Mouse (Mus musculus): ENCODE results near the gene Pitpnc1. TPM values are rescaled to one million over a fixed set of nuclear protein-coding genes. Genes with fewer than 3 reads are reported as not detected.
A peak's percentile ranks its signal among the peaks of the same experiment; 100 is the strongest.

Pitpnc1 gene
- polyA plus RNA-seq, 1 experiment: 14.0 TPM

- H3K4me1 ChIP-seq (ENCODE audit: control insufficient read depth, insufficient read depth, low read length): no peaks in the 10 kb centered on the region
- 88% methylated on average over 11 of the region's 11 CpGs for WGBS
- no peak for TF ChIP-seq CTCF (IDR thresholded peaks at IDR 0.05; ENCODE audit: control insufficient read depth, insufficient read depth, low read length)
- no peak for TF ChIP-seq POLR2A (IDR thresholded peaks at IDR 0.05; ENCODE audit: borderline replicate concordance, control insufficient read depth, low read depth, low read length)
- no peak overlapping the region for H3K27ac ChIP-seq (ENCODE audit: control insufficient read depth, insufficient read depth, low read depth, low read length, poor library complexity)
- H3K4me3 ChIP-seq (replicated peaks; ENCODE audit: control insufficient read depth, low read depth, low read length): no peak overlapping the region
These were observed 183.0 kb downstream of the Pitpnc1 start for GRCm38 (mm10) chr11:107287215-107288185.

- Histone ChIP-seq H3K4me3 (replicated peaks; ENCODE audit: control insufficient read depth, low read depth, low read length) (no peak overlapping the region), H3K4me1 (ENCODE audit: control insufficient read depth, insufficient read depth, low read length) (no peaks in the 10 kb centered on the region), H3K27ac (ENCODE audit: control insufficient read depth, insufficient read depth, low read depth, low read length, poor library complexity) (no peak overlapping the region)
- WGBS: 86% methylated on average over 7 of the region's 7 CpGs
- no peak for TF ChIP-seq POLR2A (IDR thresholded peaks at IDR 0.05; ENCODE audit: borderline replicate concordance, control insufficient read depth, low read depth, low read length)
- no peak for TF ChIP-seq CTCF (IDR thresholded peaks at IDR 0.05; ENCODE audit: control insufficient read depth, insufficient read depth, low read length)
These were observed 184.8 kb downstream of the Pitpnc1 start for GRCm38 (mm10) chr11:107285731-107286130.

- TF ChIP-seq CTCF (IDR thresholded peaks at IDR 0.05; ENCODE audit: control insufficient read depth, insufficient read depth, low read length) (no peak), POLR2A (IDR thresholded peaks at IDR 0.05; ENCODE audit: borderline replicate concordance, control insufficient read depth, low read depth, low read length) (no peak)
- no peak overlapping the region for H3K4me3 ChIP-seq (replicated peaks; ENCODE audit: control insufficient read depth, low read depth, low read length)
- no peak overlapping the region for H3K27ac ChIP-seq (ENCODE audit: control insufficient read depth, insufficient read depth, low read depth, low read length, poor library complexity)
- no peaks in the 10 kb centered on the region for H3K4me1 ChIP-seq (ENCODE audit: control insufficient read depth, insufficient read depth, low read length)
- 91% methylated on average over 3 of the region's 3 CpGs for WGBS
These were observed 186.9 kb downstream of the Pitpnc1 start for GRCm38 (mm10) chr11:107283632-107284031.

- WGBS: 91% methylated on average over 7 of the region's 7 CpGs
These were observed 188.0 kb downstream of the Pitpnc1 start for GRCm38 (mm10) chr11:107282481-107282880.

GRCm38 (mm10) chr11:107279258-107279657, 191.2 kb downstream of the Pitpnc1 start:
- Histone ChIP-seq H3K4me3 (replicated peaks; ENCODE audit: control insufficient read depth, low read depth, low read length) (no peak overlapping the region), H3K4me1 (ENCODE audit: control insufficient read depth, insufficient read depth, low read length) (no peaks in the 10 kb centered on the region), H3K27ac (ENCODE audit: control insufficient read depth, insufficient read depth, low read depth, low read length, poor library complexity) (no peak overlapping the region)
- TF ChIP-seq CTCF (IDR thresholded peaks at IDR 0.05; ENCODE audit: control insufficient read depth, insufficient read depth, low read length) (no peak), POLR2A (IDR thresholded peaks at IDR 0.05; ENCODE audit: borderline replicate concordance, control insufficient read depth, low read depth, low read length) (no peak)
- WGBS: 85% methylated on average over 8 of the region's 8 CpGs

More at GRCm38 (mm10) chr11:107282481-107282880, 188.0 kb downstream of the Pitpnc1 start:
- no peak overlapping the region for H3K27ac ChIP-seq (ENCODE audit: control insufficient read depth, insufficient read depth, low read depth, low read length, poor library complexity)
- no peak for TF ChIP-seq POLR2A (IDR thresholded peaks at IDR 0.05; ENCODE audit: borderline replicate concordance, control insufficient read depth, low read depth, low read length)
- no peak overlapping the region for H3K4me3 ChIP-seq (replicated peaks; ENCODE audit: control insufficient read depth, low read depth, low read length)
- H3K4me1 ChIP-seq (ENCODE audit: control insufficient read depth, insufficient read depth, low read length): no peaks in the 10 kb centered on the region

GRCm38 (mm10) chr11:107276898-107277297, 193.6 kb downstream of the Pitpnc1 start:
- no peak overlapping the region for H3K4me3 ChIP-seq (replicated peaks; ENCODE audit: control insufficient read depth, low read depth, low read length)
- TF ChIP-seq POLR2A (IDR thresholded peaks at IDR 0.05; ENCODE audit: borderline replicate concordance, control insufficient read depth, low read depth, low read length): no peak
- no peak for TF ChIP-seq CTCF (IDR thresholded peaks at IDR 0.05; ENCODE audit: control insufficient read depth, insufficient read depth, low read length)
- H3K4me1 ChIP-seq (ENCODE audit: control insufficient read depth, insufficient read depth, low read length): no peaks in the 10 kb centered on the region
- no peak overlapping the region for H3K27ac ChIP-seq (ENCODE audit: control insufficient read depth, insufficient read depth, low read depth, low read length, poor library complexity)
- 80% methylated on average over 7 of the region's 7 CpGs for WGBS

- H3K4me3 ChIP-seq (replicated peaks; ENCODE audit: control insufficient read depth, low read depth, low read length): no peak overlapping the region
- WGBS: 81% methylated on average over 3 of the region's 3 CpGs
- no peaks in the 10 kb centered on the region for H3K4me1 ChIP-seq (ENCODE audit: control insufficient read depth, insufficient read depth, low read length)
- TF ChIP-seq POLR2A (IDR thresholded peaks at IDR 0.05; ENCODE audit: borderline replicate concordance, control insufficient read depth, low read depth, low read length) (no peak), CTCF (IDR thresholded peaks at IDR 0.05; ENCODE audit: control insufficient read depth, insufficient read depth, low read length) (no peak)
- H3K27ac ChIP-seq (ENCODE audit: control insufficient read depth, insufficient read depth, low read depth, low read length, poor library complexity): no peak overlapping the region
These were observed 194.2 kb downstream of the Pitpnc1 start for GRCm38 (mm10) chr11:107276337-107276736.

GRCm38 (mm10) chr11:107275902-107276301, 194.6 kb downstream of the Pitpnc1 start:
- Histone ChIP-seq H3K27ac (ENCODE audit: control insufficient read depth, insufficient read depth, low read depth, low read length, poor library complexity) (no peak overlapping the region), H3K4me1 (ENCODE audit: control insufficient read depth, insufficient read depth, low read length) (no peaks in the 10 kb centered on the region), H3K4me3 (replicated peaks; ENCODE audit: control insufficient read depth, low read depth, low read length) (no peak overlapping the region)
- no peak for TF ChIP-seq POLR2A (IDR thresholded peaks at IDR 0.05; ENCODE audit: borderline replicate concordance, control insufficient read depth, low read depth, low read length)
- peak; percentile 43 for TF ChIP-seq CTCF (IDR thresholded peaks at IDR 0.05; ENCODE audit: control insufficient read depth, insufficient read depth, low read length)
- 56% methylated on average over 6 of the region's 6 CpGs for WGBS

Measured in bone marrow, adult 2 months (tissue).